Mouse (Mus musculus): ENCODE results near the gene Fam193b. TPM values are rescaled to one million over a fixed set of nuclear protein-coding genes. Genes with fewer than 3 reads are reported as not detected.
"Not testable (repeated sequence)": the region's sequence is repeated elsewhere in the genome, so short reads cannot be mapped to it uniquely, and the experiment has no call there.

Gene Fam193b
- polyA plus RNA-seq, 1 experiment from 2014 or later, result 58.1 TPM

DNA sequence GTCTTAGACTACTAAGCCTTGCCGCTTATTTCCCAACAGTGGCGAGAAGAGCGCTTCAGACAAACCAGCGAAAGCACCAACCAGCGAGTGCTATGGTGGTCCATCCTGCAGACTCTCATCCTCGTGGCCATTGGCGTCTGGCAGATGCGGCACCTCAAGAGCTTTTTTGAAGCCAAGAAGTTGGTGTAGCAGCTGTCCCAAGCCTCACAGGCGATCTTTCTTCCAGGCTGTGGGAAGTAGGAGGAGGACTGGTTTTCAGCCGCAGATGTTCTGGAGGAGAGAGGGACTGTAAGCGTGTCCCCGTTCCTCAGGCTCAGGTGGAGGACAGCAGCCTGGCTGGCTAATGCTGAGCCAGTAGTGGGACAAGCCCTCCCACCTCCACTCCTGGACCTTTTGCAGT lies 25.9 kb upstream of the Fam193b start:
- Histone ChIP-seq H3K4me2 (no peak overlapping the region), H3K9me3 (replicated peaks) (no peaks in the 10 kb centered on the region), H3K36me3 (ENCODE audit: poor library complexity, severe bottlenecking) (peaks cover 43% of the 10 kb centered on the region), H3K27me3 (peaks cover 1% of the 10 kb centered on the region; the same call in 1 of the 2 replicates), H3K9ac (no peak overlapping the region), H3K4me1 (peaks cover 31% of the 10 kb centered on the region), H3K27ac (no peak overlapping the region), H3K4me3 (no peak overlapping the region)
- ATAC-seq, result no peak
- 96% methylated on average over 12 of the region's 12 CpGs for WGBS

GRCm38 (mm10) chr13:55595375-55595774 lies 24.5 kb upstream of the Fam193b start:
- Histone ChIP-seq H3K4me1 (peaks cover 22% of the 10 kb centered on the region), H3K27ac (no peak overlapping the region), H3K4me3 (no peak overlapping the region), H3K4me2 (no peak overlapping the region), H3K27me3 (peaks cover 10% of the 10 kb centered on the region; the same call in 1 of the 2 replicates), H3K36me3 (ENCODE audit: poor library complexity, severe bottlenecking) (peaks cover 43% of the 10 kb centered on the region), H3K9ac (0 out of 2 replicates have a peak overlapping the region, but pooled peaks have one; percentile 8), H3K9me3 (replicated peaks) (no peaks in the 10 kb centered on the region)
- no peak for ATAC-seq
- WGBS, result 89% methylated on average over 12 of the region's 12 CpGs

DNA sequence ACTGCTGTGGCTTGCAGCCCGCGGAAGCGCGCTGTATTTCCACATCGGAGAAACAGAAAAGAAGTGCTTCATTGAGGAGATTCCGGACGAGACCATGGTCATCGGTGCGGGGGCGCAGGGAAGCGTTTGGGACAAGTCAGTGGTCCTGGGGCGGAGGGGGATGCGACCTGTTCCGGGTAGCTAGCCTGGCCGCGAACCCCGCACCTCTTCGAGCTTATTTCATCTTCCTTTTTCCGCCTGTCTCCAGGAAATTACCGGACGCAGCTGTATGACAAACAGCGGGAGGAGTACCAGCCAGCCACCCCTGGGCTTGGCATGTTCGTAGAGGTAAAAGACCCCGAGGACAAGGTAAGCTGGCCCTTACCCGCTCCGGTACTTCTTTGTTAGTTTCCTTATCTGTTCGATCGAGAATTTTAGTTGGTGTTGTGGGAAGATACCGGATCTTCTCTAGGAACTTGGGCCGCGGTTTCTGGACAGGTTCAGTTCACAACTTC lies 22.4 kb upstream of the Fam193b start:
- Histone ChIP-seq H3K9me3 (replicated peaks) (no peaks in the 10 kb centered on the region), H3K27ac (peak overlapping the region; percentile 72), H3K9ac (peak overlapping the region; percentile 77), H3K4me3 (peak overlapping the region; percentile 87), H3K4me2 (peak overlapping the region; percentile 82), H3K4me1 (peaks cover 17% of the 10 kb centered on the region), H3K27me3 (peaks cover 17% of the 10 kb centered on the region), H3K36me3 (ENCODE audit: poor library complexity, severe bottlenecking) (peaks cover 40% of the 10 kb centered on the region)
- ATAC-seq, result peak; percentile 61
- WGBS, result under 1% methylated on average over 31 of the region's 31 CpGs

GRCm38 (mm10) chr13:55592512-55593253 lies 21.8 kb upstream of the Fam193b start:
- ATAC-seq, result peak; percentile 99
- Histone ChIP-seq H3K9ac (peak overlapping the region; percentile 77), H3K4me2 (peak overlapping the region; percentile 82), H3K27ac (peak overlapping the region; percentile 72), H3K27me3 (peaks cover 17% of the 10 kb centered on the region), H3K36me3 (ENCODE audit: poor library complexity, severe bottlenecking) (peaks cover 34% of the 10 kb centered on the region), H3K9me3 (replicated peaks) (no peaks in the 10 kb centered on the region), H3K4me3 (peak overlapping the region; percentile 87), H3K4me1 (peaks cover 17% of the 10 kb centered on the region)
- WGBS, result 5% methylated on average over 29 of the region's 29 CpGs

- no peak overlapping the region for H3K4me2 ChIP-seq
- no peaks in the 10 kb centered on the region for H3K9me3 ChIP-seq (replicated peaks)
These were observed 21.1 kb upstream of the Fam193b start for GRCm38 (mm10) chr13:55591961-55592490.

DNA sequence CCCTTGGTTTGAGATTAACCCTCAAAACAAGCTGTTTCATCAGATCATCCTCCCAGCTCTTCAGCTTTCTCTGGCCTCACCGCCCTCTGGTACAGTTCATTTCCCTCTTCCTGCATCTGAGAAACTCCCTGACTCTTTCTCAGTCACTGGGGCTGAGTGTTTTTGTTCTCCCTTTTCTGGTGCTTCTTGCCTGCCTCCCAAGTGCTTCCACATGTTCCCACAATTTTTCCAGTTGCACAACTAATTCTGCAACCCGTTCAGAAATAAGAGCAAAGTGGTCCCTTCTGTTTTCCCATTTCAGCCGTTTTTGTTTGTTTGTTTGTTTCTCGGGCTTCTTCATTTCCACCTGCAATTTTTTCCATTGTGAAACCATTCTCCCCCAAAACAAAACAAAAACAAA lies 7.2 kb upstream of the Fam193b start:
- WGBS, result 85% methylated on average over 4 of the region's 4 CpGs
- Histone ChIP-seq H3K9ac (no peak overlapping the region), H3K27ac (no peak overlapping the region), H3K4me1 (no peaks in the 10 kb centered on the region), H3K4me3 (no peak overlapping the region), H3K36me3 (ENCODE audit: poor library complexity, severe bottlenecking) (no peaks in the 10 kb centered on the region), H3K4me2 (no peak overlapping the region), H3K27me3 (no peaks in the 10 kb centered on the region), H3K9me3 (replicated peaks) (peaks cover 4% of the 10 kb centered on the region; the same call in 1 of the 2 replicates)
- ATAC-seq, result no peak

More at GRCm38 (mm10) chr13:55591961-55592490, 21.1 kb upstream of the Fam193b start:
- 73% methylated on average over 4 of the region's 4 CpGs for WGBS
- H3K27ac ChIP-seq, result no peak overlapping the region
- no peak overlapping the region for H3K4me3 ChIP-seq
- H3K36me3 ChIP-seq (ENCODE audit: poor library complexity, severe bottlenecking), result peaks cover 28% of the 10 kb centered on the region
- peaks cover 17% of the 10 kb centered on the region for H3K4me1 ChIP-seq
- ATAC-seq, result no peak
- no peak overlapping the region for H3K9ac ChIP-seq
- H3K27me3 ChIP-seq, result peaks cover 17% of the 10 kb centered on the region

- not testable (repeated sequence) for H3K9me3 ChIP-seq (replicated peaks); H3K27me3 ChIP-seq; ATAC-seq; H3K4me2 ChIP-seq; H3K36me3 ChIP-seq (ENCODE audit: poor library complexity, severe bottlenecking); H3K4me1 ChIP-seq; H3K4me3 ChIP-seq; H3K27ac ChIP-seq; H3K9ac ChIP-seq
- WGBS, result 85% methylated on average over 7 of the region's 7 CpGs
These were observed 6.0 kb upstream of the Fam193b start for GRCm38 (mm10) chr13:55576872-55577271.

- 60% methylated on average over 5 of the region's 5 CpGs for WGBS
These were observed 5.0 kb upstream of the Fam193b start for GRCm38 (mm10) chr13:55575932-55576331.

DNA sequence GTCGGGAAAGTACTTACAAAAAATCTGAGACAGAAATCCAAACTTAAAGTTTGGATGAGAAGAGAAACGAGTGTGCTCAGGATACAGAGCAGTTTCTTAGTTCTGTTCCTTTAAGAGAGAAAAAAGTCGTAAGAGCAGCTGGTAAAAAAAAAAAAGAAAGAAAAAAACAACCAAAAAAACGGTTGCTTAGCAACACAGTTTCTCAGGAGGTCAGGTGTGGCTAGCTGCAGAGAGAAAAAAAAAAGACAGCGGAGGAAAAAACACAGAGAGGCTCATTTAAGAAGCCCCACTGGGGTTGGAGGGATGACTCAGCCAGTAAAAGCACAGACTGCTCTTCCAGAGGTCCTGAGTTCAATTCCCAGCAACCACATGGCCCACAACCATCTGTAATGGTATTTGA lies 3.4 kb upstream of the Fam193b start:
- no peak for ATAC-seq
- WGBS, result 68% methylated on average over 5 of the region's 5 CpGs

More at GRCm38 (mm10) chr13:55575932-55576331, 5.0 kb upstream of the Fam193b start:
- Histone ChIP-seq H3K9me3 (replicated peaks) (peaks cover 4% of the 10 kb centered on the region; the same call in 1 of the 2 replicates), H3K27me3 (no peaks in the 10 kb centered on the region), H3K36me3 (ENCODE audit: poor library complexity, severe bottlenecking) (no peaks in the 10 kb centered on the region), H3K9ac (no peak overlapping the region), H3K27ac (no peak overlapping the region), H3K4me2 (no peak overlapping the region), H3K4me1 (peaks cover 10% of the 10 kb centered on the region), H3K4me3 (no peak overlapping the region)
- no peak for ATAC-seq

DNA sequence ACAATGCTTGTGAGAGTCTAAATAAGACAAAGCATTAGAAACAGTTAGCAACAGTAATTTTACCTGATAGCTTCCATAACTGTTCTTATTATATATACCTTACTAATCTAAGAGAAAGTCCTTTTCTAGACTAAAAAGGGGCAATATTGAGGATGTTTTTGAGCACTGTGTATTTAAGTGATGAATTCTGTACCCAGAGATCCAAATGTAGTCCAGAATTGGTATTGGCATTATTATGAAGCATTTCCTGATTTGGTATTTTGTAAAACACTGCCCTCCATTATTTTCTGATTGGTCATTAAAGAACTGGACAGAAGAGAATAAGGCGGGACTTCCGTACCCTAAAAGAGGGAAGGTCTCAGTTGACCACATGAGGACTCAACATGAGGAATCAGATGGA lies 2.5 kb upstream of the Fam193b start, which contains the start of gene Tmed9:
Gene Tmed9 (plus strand): TSS at position 301 of the 400 bp plus-strand sequence.
- Histone ChIP-seq H3K4me1 (peaks cover 25% of the 10 kb centered on the region), H3K27ac (no peak within 1 kb of the TSS), H3K9ac (no peak within 1 kb of the TSS), H3K36me3 (ENCODE audit: poor library complexity, severe bottlenecking) (peaks cover 2% of the 10 kb centered on the region), H3K9me3 (replicated peaks) (no peaks in the 10 kb centered on the region), H3K27me3 (no peaks in the 10 kb centered on the region), H3K4me3 (no peak within 1 kb of the TSS), H3K4me2 (no peak within 1 kb of the TSS)
- ATAC-seq, result no peak
- 100% methylated on average over 2 of the region's 2 CpGs for WGBS

More for the DNA sequence above, 3.4 kb upstream of the Fam193b start:
- no peaks in the 10 kb centered on the region for H3K36me3 ChIP-seq (ENCODE audit: poor library complexity, severe bottlenecking)
- H3K4me3 ChIP-seq, result no peak overlapping the region
- H3K27me3 ChIP-seq, result no peaks in the 10 kb centered on the region
- no peak overlapping the region for H3K9ac ChIP-seq
- H3K9me3 ChIP-seq (replicated peaks), result peaks cover 4% of the 10 kb centered on the region; the same call in 1 of the 2 replicates
- no peak overlapping the region for H3K27ac ChIP-seq
- H3K4me1 ChIP-seq, result peaks cover 17% of the 10 kb centered on the region
- no peak overlapping the region for H3K4me2 ChIP-seq

DNA sequence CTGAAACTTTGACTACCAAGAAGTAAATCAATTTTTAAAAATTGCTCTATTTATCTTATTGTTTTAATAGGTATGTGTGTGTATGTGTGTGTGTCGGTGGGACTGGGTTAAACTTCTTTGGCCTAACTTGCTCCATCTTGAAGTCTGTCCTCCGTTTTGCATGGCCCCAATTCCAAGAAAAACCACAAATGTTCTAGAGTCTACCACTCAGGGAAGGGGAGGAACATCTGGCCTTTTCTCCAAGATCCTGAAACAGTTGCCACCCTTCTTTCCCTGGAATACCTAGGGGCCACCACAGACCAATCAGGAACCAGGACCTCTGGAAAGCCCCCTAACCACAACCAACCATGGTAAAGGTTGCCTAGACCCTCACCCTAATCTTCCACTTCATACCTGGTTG lies 1.1 kb upstream of the Fam193b start:
- H3K27ac ChIP-seq, result no peak overlapping the region
- H3K9me3 ChIP-seq (replicated peaks), result no peaks in the 10 kb centered on the region
- peak overlapping the region; percentile 30 for H3K4me2 ChIP-seq
- H3K4me3 ChIP-seq, result peak overlapping the region; percentile 96; the same call in 1 of the 2 replicates
- H3K36me3 ChIP-seq (ENCODE audit: poor library complexity, severe bottlenecking), result peaks cover 14% of the 10 kb centered on the region
- 88% methylated on average over 2 of the region's 2 CpGs for WGBS
- no peaks in the 10 kb centered on the region for H3K27me3 ChIP-seq
- ATAC-seq, result no peak
- H3K9ac ChIP-seq, result no peak overlapping the region
- H3K4me1 ChIP-seq, result peaks cover 35% of the 10 kb centered on the region

GRCm38 (mm10) chr13:55570286-55570973 lies 490 bp downstream of the Fam193b start:
- Histone ChIP-seq H3K27me3 (no peaks in the 10 kb centered on the region), H3K4me2 (peak overlapping the region; percentile 98), H3K9ac (peak overlapping the region; percentile 99), H3K36me3 (ENCODE audit: poor library complexity, severe bottlenecking) (peaks cover 27% of the 10 kb centered on the region), H3K27ac (peak overlapping the region; percentile 91), H3K4me3 (peak overlapping the region; percentile 96), H3K4me1 (peaks cover 39% of the 10 kb centered on the region), H3K9me3 (replicated peaks) (no peaks in the 10 kb centered on the region)
- WGBS, result 0% methylated on average over 40 of the region's 47 CpGs
- ATAC-seq, result peak; percentile 74

Data from forebrain, embryonic 13.5 days (tissue).